In genomic region chr11:102665637-102666435, GRCm38 (mm10) we compare ENCODE assay signal across 8 mouse cellular contexts. TPM values are rescaled to one million over a fixed set of nuclear protein-coding genes. Genes with fewer than 3 reads are reported as not detected.
DNase-seq lines count a peak whose midpoint lies in the region; ATAC-seq and TF ChIP-seq lines count a peak whose summit lies in the region.
"Had no signal": no experiment of that assay in that cellular context is flagged by ENCODE, and none has a peak within 500 bp of the region (broad histone marks: within the 10 kb centered on the region; RNA-seq: fewer than 3 reads in every experiment).

No protein-coding gene starts in this region.

- peaks cover 12% of the 10 kb centered on the region for H3K27me3 ChIP-seq in hindbrain, embryonic 11.5 days (ENCODE audit: control insufficient read depth, insufficient read depth, low read length)
- H3K27me3 ChIP-seq in hindbrain, embryonic 14.5 days (ENCODE audit: control insufficient read depth, insufficient read depth, low read length): peaks cover 26% of the 10 kb centered on the region
- peaks cover 13% of the 10 kb centered on the region for H3K27me3 ChIP-seq in embryonic facial prominence, embryonic 11.5 days (ENCODE audit: control insufficient read depth, insufficient read depth, low read length)
- H3K27me3 ChIP-seq in limb, embryonic 14.5 days (ENCODE audit: control insufficient read depth, insufficient read depth, low read length): peaks cover 17% of the 10 kb centered on the region

- H3K4me3 ChIP-seq in hindbrain, embryonic 11.5 days (ENCODE audit: low read depth, low read length): peak overlapping the region; percentile 2; the same call in 1 of the 2 replicates
- H3K4me3 ChIP-seq in hindbrain, embryonic 14.5 days (replicated peaks; ENCODE audit: low read length): no peak overlapping the region
- no peak overlapping the region for H3K4me3 ChIP-seq in embryonic facial prominence, embryonic 11.5 days (ENCODE audit: low read depth, low read length)
- H3K4me3 ChIP-seq in limb, embryonic 14.5 days (replicated peaks; ENCODE audit: low read length): peak overlapping the region; percentile 7

- H3K9ac ChIP-seq in hindbrain, embryonic 11.5 days (ENCODE audit: low read depth, low read length): no peak overlapping the region
- H3K9ac ChIP-seq in hindbrain, embryonic 14.5 days: no peak overlapping the region
- no peak overlapping the region for H3K9ac ChIP-seq in embryonic facial prominence, embryonic 11.5 days (replicated peaks; ENCODE audit: low read length)
- no peak overlapping the region for H3K9ac ChIP-seq in limb, embryonic 14.5 days (ENCODE audit: low read depth, low read length, severe bottlenecking)

- no peak overlapping the region for H3K27ac ChIP-seq in hindbrain, embryonic 11.5 days (ENCODE audit: low read depth, low read length)
- no peak overlapping the region for H3K27ac ChIP-seq in hindbrain, embryonic 14.5 days
- H3K27ac ChIP-seq in embryonic facial prominence, embryonic 11.5 days (replicated peaks; ENCODE audit: low read depth, low read length): no peak overlapping the region
- H3K27ac ChIP-seq in limb, embryonic 14.5 days (replicated peaks; ENCODE audit: low read depth, low read length): no peak overlapping the region

- H3K4me2 ChIP-seq in hindbrain, embryonic 11.5 days (replicated peaks; ENCODE audit: low read depth, low read length): no peak overlapping the region
- no peak overlapping the region for H3K4me2 ChIP-seq in hindbrain, embryonic 14.5 days (replicated peaks)
- peak overlapping the region; percentile 2; the same call in 1 of the 2 replicates for H3K4me2 ChIP-seq in embryonic facial prominence, embryonic 11.5 days (ENCODE audit: low read depth, low read length)
- H3K4me2 ChIP-seq in limb, embryonic 14.5 days (replicated peaks; ENCODE audit: low read depth, low read length, severe bottlenecking): 0 out of 2 replicates have a peak overlapping the region, but pooled peaks have one; percentile 17

- H3K36me3 ChIP-seq in hindbrain, embryonic 11.5 days (ENCODE audit: control insufficient read depth, insufficient read depth, low read length): no peaks in the 10 kb centered on the region
- no peaks in the 10 kb centered on the region for H3K36me3 ChIP-seq in hindbrain, embryonic 14.5 days (replicated peaks; ENCODE audit: control insufficient read depth, insufficient read depth)
- H3K36me3 ChIP-seq in embryonic facial prominence, embryonic 11.5 days (replicated peaks; ENCODE audit: control insufficient read depth, insufficient read depth, low read depth, low read length): no peaks in the 10 kb centered on the region
- no peaks in the 10 kb centered on the region for H3K36me3 ChIP-seq in limb, embryonic 14.5 days (ENCODE audit: control insufficient read depth, insufficient read depth, low read length)

- 43% methylated on average over 78 of the region's 84 CpGs for WGBS in hindbrain, embryonic 11.5 days
- 48% methylated on average over 78 of the region's 84 CpGs for WGBS in hindbrain, embryonic 14.5 days
- WGBS in embryonic facial prominence, embryonic 11.5 days: 43% methylated on average over 78 of the region's 84 CpGs
- 41% methylated on average over 76 of the region's 84 CpGs for WGBS in limb, embryonic 14.5 days

- no peak for ATAC-seq in hindbrain, embryonic 11.5 days (ENCODE audit: low FRiP score)
- no peak for ATAC-seq in hindbrain, embryonic 14.5 days (ENCODE audit: low FRiP score)
- no peak for ATAC-seq in embryonic facial prominence, embryonic 11.5 days (replicated peaks; ENCODE audit: insufficient number of reproducible peaks, low FRiP score, low TSS enrichment, low read depth)
- ATAC-seq in limb, embryonic 14.5 days (ENCODE audit: low FRiP score, low read depth): no peak

- no peaks in the 10 kb centered on the region for H3K4me1 ChIP-seq in hindbrain, embryonic 11.5 days (replicated peaks; ENCODE audit: control insufficient read depth, insufficient read depth, low read length)
- H3K4me1 ChIP-seq in hindbrain, embryonic 14.5 days (replicated peaks; ENCODE audit: control insufficient read depth, insufficient read depth, low read length): no peaks in the 10 kb centered on the region
- no peaks in the 10 kb centered on the region for H3K4me1 ChIP-seq in embryonic facial prominence, embryonic 11.5 days (ENCODE audit: control insufficient read depth, insufficient read depth, low read length)
- H3K4me1 ChIP-seq in limb, embryonic 14.5 days (ENCODE audit: control insufficient read depth, insufficient read depth, low read length): no peaks in the 10 kb centered on the region

- H3K9me3 ChIP-seq in hindbrain, embryonic 11.5 days (ENCODE audit: control insufficient read depth, low read length): no peaks in the 10 kb centered on the region
- H3K9me3 ChIP-seq in hindbrain, embryonic 14.5 days (ENCODE audit: control insufficient read depth, low read length): peaks cover 13% of the 10 kb centered on the region; the same call in 1 of the 2 replicates
- peaks cover 4% of the 10 kb centered on the region for H3K9me3 ChIP-seq in embryonic facial prominence, embryonic 11.5 days (replicated peaks; ENCODE audit: control insufficient read depth, low read length)
- peaks cover 11% of the 10 kb centered on the region for H3K9me3 ChIP-seq in limb, embryonic 14.5 days (ENCODE audit: control insufficient read depth, low read length)

- no peak for TF ChIP-seq POLR2A in limb, embryonic 14.5 days (IDR thresholded peaks at IDR 0.05; ENCODE audit: borderline replicate concordance, extremely low read depth, insufficient read depth, insufficient read length)

- DNase-seq in hindbrain, embryonic 11.5 days (ENCODE audit: low spot score): peak; percentile 25
- no peak for DNase-seq in hindbrain, embryonic 14.5 days (ENCODE audit: low spot score)
- DNase-seq in ES-CJ7 (ENCODE audit: low read depth, low spot score): peak; percentile 24
- DNase-seq in embryonic facial prominence, embryonic 11.5 days (ENCODE audit: low spot score): no peak
- DNase-seq in limb, embryonic 14.5 days (ENCODE audit: low spot score): no peak
- no peak for DNase-seq in thymus, postnatal 25 days
- DNase-seq in B cell, adult 2 months: no peak
- DNase-seq: thymus, adult 18-20 months had no signal

RNA-seq across cellular contexts. Expression of gene Meioc, which starts 2.3 kb away (rescaled TPM):
- polyA plus RNA-seq in hindbrain, embryonic 11.5 days (2014; fragmentation: Nextera tagmentation; extraction: Ambion mirVana): 0.88 and 0.91 TPM in 2 replicates
- polyA plus RNA-seq in hindbrain, embryonic 14.5 days (2014; fragmentation: Nextera tagmentation; extraction: Ambion mirVana): 0.16 TPM in 1 of 2 replicates, not detected in the other
- polyA plus RNA-seq in embryonic facial prominence, embryonic 11.5 days (2014; fragmentation: Nextera tagmentation; extraction: Ambion mirVana): 1.0 and 1.3 TPM in 2 replicates
- 0.68 and 1.2 TPM in 2 replicates for polyA plus RNA-seq in limb, embryonic 14.5 days (2012; rRNA removed)
- 0.91 and 1.00 TPM in 2 replicates for polyA plus RNA-seq in limb, embryonic 14.5 days (2014; fragmentation: Nextera tagmentation; extraction: Ambion mirVana)

RNA-seq across cellular contexts. Expression of gene Ccdc43, which starts 31.7 kb away (rescaled TPM):
- 51.3 and 53.0 TPM in 2 replicates for polyA plus RNA-seq in hindbrain, embryonic 11.5 days (2014; fragmentation: Nextera tagmentation; extraction: Ambion mirVana)
- polyA plus RNA-seq in hindbrain, embryonic 14.5 days (2014; fragmentation: Nextera tagmentation; extraction: Ambion mirVana): 31.3 and 38.4 TPM in 2 replicates
- 64.6 and 71.1 TPM in 2 replicates for polyA plus RNA-seq in embryonic facial prominence, embryonic 11.5 days (2014; fragmentation: Nextera tagmentation; extraction: Ambion mirVana)
- 18.6 and 23.6 TPM in 2 replicates for polyA plus RNA-seq in limb, embryonic 14.5 days (2012; rRNA removed)
- polyA plus RNA-seq in limb, embryonic 14.5 days (2014; fragmentation: Nextera tagmentation; extraction: Ambion mirVana): 36.6 and 38.1 TPM in 2 replicates

Comparison
In these comparisons a context has a peak if more than half of its experiments do, and no peak if none do; other contexts are left out.
1. DNase-seq: peak in hindbrain, embryonic 11.5 days (single experiment) and ES-CJ7 (single experiment); none in hindbrain, embryonic 14.5 days (single experiment), embryonic facial prominence, embryonic 11.5 days (single experiment), limb, embryonic 14.5 days (single experiment), thymus, postnatal 25 days (single experiment) and B cell, adult 2 months (0 of 2).
2. H3K4me3 ChIP-seq: peak in hindbrain, embryonic 11.5 days (single experiment) and limb, embryonic 14.5 days (single experiment); none in hindbrain, embryonic 14.5 days (single experiment) and embryonic facial prominence, embryonic 11.5 days (single experiment).
3. H3K4me2 ChIP-seq: peak in embryonic facial prominence, embryonic 11.5 days (single experiment) and limb, embryonic 14.5 days (single experiment); none in hindbrain, embryonic 11.5 days (single experiment) and hindbrain, embryonic 14.5 days (single experiment).